Mouse (Mus musculus): ENCODE measurements around the gene Afap1l2.
A peak's percentile ranks its signal among the peaks of the same experiment; 100 is the strongest.

Afap1l2 gene

DNA sequence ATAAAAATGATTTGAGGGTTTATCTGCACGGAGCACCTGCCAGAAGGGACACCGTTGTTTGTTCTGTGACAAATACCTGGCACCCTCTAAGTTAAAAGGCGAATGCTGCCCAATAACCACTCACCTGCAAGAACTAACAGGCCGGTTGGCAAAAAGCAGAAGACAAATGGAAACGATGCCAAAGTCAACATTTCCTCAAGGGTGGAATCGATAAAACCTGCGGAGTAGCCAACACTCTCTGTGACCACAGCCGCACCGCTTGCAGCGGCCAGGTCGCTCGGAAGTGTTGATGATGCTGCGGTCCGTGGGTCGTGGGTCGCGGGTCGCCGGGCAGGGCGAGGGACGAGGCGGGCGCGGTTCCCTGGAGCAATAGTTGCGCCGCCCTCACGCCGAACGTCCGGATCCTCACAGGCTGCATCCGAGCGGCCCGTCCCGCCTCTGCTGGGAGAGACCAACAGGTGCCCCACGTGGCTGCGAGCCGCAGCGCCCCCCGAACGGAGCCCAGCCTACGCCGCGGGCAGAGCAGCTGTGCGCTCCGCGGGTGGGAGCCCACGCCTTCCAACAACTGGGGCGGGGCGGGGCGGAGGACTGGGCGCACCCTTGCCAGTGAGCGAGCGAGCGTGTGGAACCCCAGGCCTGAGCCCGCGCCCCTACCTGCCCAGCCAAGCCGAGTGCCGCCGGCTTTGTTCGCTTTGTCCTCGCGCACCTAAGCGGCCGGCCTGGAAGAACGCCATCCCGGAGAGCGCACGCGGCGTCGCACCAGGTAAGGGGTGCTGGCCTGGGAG is 134.0 kb downstream of the Afap1l2 start, which contains the start of gene Vwa2:
Vwa2 (plus strand) TSS at position 434 of the 785 bp plus-strand sequence.
- DNase-seq = peak in 1 of 2 experiments; percentile 61

DNA sequence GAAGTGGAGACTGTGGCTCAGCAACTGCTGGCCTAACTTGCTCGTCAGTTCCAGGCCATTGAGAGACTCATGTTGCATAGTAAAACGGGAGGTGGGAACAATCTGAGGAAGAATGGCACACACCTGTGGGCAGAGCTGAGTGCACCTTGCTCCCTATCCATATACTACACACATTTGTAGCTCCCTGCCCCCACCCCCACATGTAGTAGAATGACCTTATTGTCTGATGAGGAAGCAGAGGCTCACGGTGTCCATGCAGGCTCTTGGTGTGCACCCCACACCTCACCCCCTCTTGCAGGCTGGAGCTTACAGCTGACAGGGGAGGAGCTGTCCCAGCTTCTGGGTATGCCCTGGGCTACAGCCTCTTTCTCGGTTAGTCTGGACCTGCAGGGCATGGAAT is 140.3 kb downstream of the Afap1l2 start:
- DNase-seq = no peak
